In the genomic region with DNA sequence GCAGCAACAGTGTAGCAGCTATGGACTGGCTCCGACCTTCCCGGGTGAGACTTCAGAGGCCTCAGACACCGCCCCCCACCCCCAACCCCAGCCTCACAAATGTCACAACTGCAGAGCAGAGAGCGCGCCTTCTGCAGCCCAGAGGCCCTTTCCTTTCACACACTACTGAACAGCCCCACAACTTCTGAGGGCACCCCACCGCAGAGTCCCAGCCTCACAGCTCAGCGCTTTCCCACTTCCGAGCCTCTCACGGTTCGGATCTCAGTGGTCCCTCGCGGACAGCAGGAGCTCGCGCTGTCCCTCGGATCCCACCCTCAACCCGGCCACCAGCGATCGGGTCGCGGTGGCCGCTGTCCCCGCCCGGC, we compare ENCODE assay signal across 8 mouse cellular contexts. TPM values are rescaled to one million over a fixed set of nuclear protein-coding genes. Genes with fewer than 3 reads are reported as not detected.
DNase-seq lines count a peak whose midpoint lies in the region; ATAC-seq and TF ChIP-seq lines count a peak whose summit lies in the region.

No protein-coding gene starts in this region.

- H3K27ac ChIP-seq in brown adipose tissue, adult 24 weeks (replicated peaks; ENCODE audit: low read depth, low read length): peak overlapping the region; percentile 91
- H3K27ac ChIP-seq in hindbrain, embryonic 15.5 days (replicated peaks): peak overlapping the region; percentile 70
- H3K27ac ChIP-seq in midbrain, embryonic 10.5 days (replicated peaks): peak overlapping the region; percentile 95
- H3K27ac ChIP-seq in thymus, adult 2 months (ENCODE audit: control insufficient read depth, insufficient read depth, low read length): peak overlapping the region; percentile 92

- peak; percentile 70 for DNase-seq in embryo, embryonic 10.5 days (ENCODE audit: low spot score)
- DNase-seq in embryo, embryonic 11 days: no peak
- peak; percentile 65 for DNase-seq in 416B (ENCODE audit: low read depth)
- no peak for DNase-seq in midbrain, embryonic 10.5 days (ENCODE audit: low spot score)
- DNase-seq in thymus, adult 2 months: peak; percentile 75
- DNase-seq in urinary bladder, postnatal 4 days (ENCODE audit: low spot score in 2 of 2): no peak

- peaks cover 28% of the 10 kb centered on the region for H3K4me1 ChIP-seq in brown adipose tissue, adult 24 weeks (ENCODE audit: control insufficient read depth, insufficient read depth, insufficient read length, low read length)
- H3K4me1 ChIP-seq in hindbrain, embryonic 15.5 days (replicated peaks): peaks cover 40% of the 10 kb centered on the region
- H3K4me1 ChIP-seq in midbrain, embryonic 10.5 days: peaks cover 58% of the 10 kb centered on the region
- peaks cover 40% of the 10 kb centered on the region for H3K4me1 ChIP-seq in thymus, adult 2 months (replicated peaks; ENCODE audit: control insufficient read depth, insufficient read depth, low read length)

- peak overlapping the region; percentile 95 for H3K4me2 ChIP-seq in hindbrain, embryonic 15.5 days

- TF ChIP-seq POLR2A in thymus, adult 2 months (IDR thresholded peaks at IDR 0.05; ENCODE audit: control insufficient read depth, extremely low read depth, insufficient read depth, low read length, poor library complexity): peak; percentile 1; the same call in 1 of the 2 replicates

- H3K27me3 ChIP-seq in hindbrain, embryonic 15.5 days: no peaks in the 10 kb centered on the region
- H3K27me3 ChIP-seq in midbrain, embryonic 10.5 days (ENCODE audit: low read depth, poor library complexity, severe bottlenecking): no peaks in the 10 kb centered on the region
- no peaks in the 10 kb centered on the region for H3K27me3 ChIP-seq in thymus, adult 2 months (ENCODE audit: control insufficient read depth, insufficient read depth, low read length)

- H3K9me3 ChIP-seq in hindbrain, embryonic 15.5 days: no peaks in the 10 kb centered on the region
- no peaks in the 10 kb centered on the region for H3K9me3 ChIP-seq in midbrain, embryonic 10.5 days (replicated peaks)

- ATAC-seq in hindbrain, embryonic 15.5 days (ENCODE audit: low FRiP score, low read depth): peak; percentile 43

- no peak for TF ChIP-seq CTCF in thymus, adult 2 months (IDR thresholded peaks at IDR 0.05; ENCODE audit: borderline replicate concordance, control insufficient read depth, extremely low read depth, insufficient read depth, low read length, poor library complexity)

- H3K36me3 ChIP-seq in hindbrain, embryonic 15.5 days: no peaks in the 10 kb centered on the region
- H3K36me3 ChIP-seq in midbrain, embryonic 10.5 days: peaks cover under 1% of the 10 kb centered on the region; the same call in 1 of the 2 replicates
- no peaks in the 10 kb centered on the region for H3K36me3 ChIP-seq in thymus, adult 2 months (ENCODE audit: control insufficient read depth, insufficient read depth, low read length)

- peak overlapping the region; percentile 70 for H3K9ac ChIP-seq in hindbrain, embryonic 15.5 days

- WGBS in hindbrain, embryonic 15.5 days: 0% methylated on average over 23 of the region's 23 CpGs
- 0% methylated on average over 23 of the region's 23 CpGs for WGBS in midbrain, embryonic 10.5 days
- WGBS in thymus, adult 2 months: 0% methylated on average over 23 of the region's 23 CpGs

- H3K4me3 ChIP-seq in brown adipose tissue, adult 24 weeks (ENCODE audit: insufficient read depth, low read depth, low read length): peak overlapping the region; percentile 100
- peak overlapping the region; percentile 74 for H3K4me3 ChIP-seq in hindbrain, embryonic 15.5 days
- peak overlapping the region; percentile 90 for H3K4me3 ChIP-seq in midbrain, embryonic 10.5 days
- H3K4me3 ChIP-seq in thymus, adult 2 months (ENCODE audit: control insufficient read depth, insufficient read depth, low read length): peak overlapping the region; percentile 84

RNA-seq across cellular contexts. Expression of a gene that starts 6.3 kb away (rescaled TPM):
- 25.4 and 29.6 TPM in 2 replicates for polyA plus RNA-seq in brown adipose tissue, adult 24 weeks (2012; ENCODE audit: insufficient read depth, insufficient read length, missing spikeins)
- 20.1 and 20.5 TPM in 2 replicates for polyA plus RNA-seq in hindbrain, embryonic 15.5 days (2015; fragmentation: Nextera tagmentation; extraction: Ambion mirVana)
- polyA plus RNA-seq in midbrain, embryonic 10.5 days (2016; fragmentation: Nextera tagmentation; extraction: Ambion mirVana): 34.8 and 34.9 TPM in 2 replicates
- polyA plus RNA-seq in thymus, adult 2 months (2012; rRNA removed): 221 and 282 TPM in 2 replicates

RNA-seq across cellular contexts. Expression of a gene that starts 18.1 kb away (rescaled TPM):
- 46.5 and 52.6 TPM in 2 replicates for polyA plus RNA-seq in brown adipose tissue, adult 24 weeks (2012; ENCODE audit: insufficient read depth, insufficient read length, missing spikeins)
- 13.6 and 15.1 TPM in 2 replicates for polyA plus RNA-seq in hindbrain, embryonic 15.5 days (2015; fragmentation: Nextera tagmentation; extraction: Ambion mirVana)
- polyA plus RNA-seq in midbrain, embryonic 10.5 days (2016; fragmentation: Nextera tagmentation; extraction: Ambion mirVana): 11.7 and 12.4 TPM in 2 replicates
- 98.6 and 107 TPM in 2 replicates for polyA plus RNA-seq in thymus, adult 2 months (2012; rRNA removed)

RNA-seq across cellular contexts. Expression of a gene that starts 39.5 kb away (rescaled TPM):
- 39.2 and 54.0 TPM in 2 replicates for polyA plus RNA-seq in brown adipose tissue, adult 24 weeks (2012; ENCODE audit: insufficient read depth, insufficient read length, missing spikeins)
- 59.0 and 64.0 TPM in 2 replicates for polyA plus RNA-seq in hindbrain, embryonic 15.5 days (2015; fragmentation: Nextera tagmentation; extraction: Ambion mirVana)
- 48.7 and 49.2 TPM in 2 replicates for polyA plus RNA-seq in midbrain, embryonic 10.5 days (2016; fragmentation: Nextera tagmentation; extraction: Ambion mirVana)
- polyA plus RNA-seq in thymus, adult 2 months (2012; rRNA removed): 99.7 and 131 TPM in 2 replicates

RNA-seq across cellular contexts. Expression of a gene that starts 39.5 kb away (rescaled TPM):
- 10.3 and 12.3 TPM in 2 replicates for polyA plus RNA-seq in brown adipose tissue, adult 24 weeks (2012; ENCODE audit: insufficient read depth, insufficient read length, missing spikeins)
- polyA plus RNA-seq in hindbrain, embryonic 15.5 days (2015; fragmentation: Nextera tagmentation; extraction: Ambion mirVana): 19.0 and 20.6 TPM in 2 replicates
- 43.9 and 44.4 TPM in 2 replicates for polyA plus RNA-seq in midbrain, embryonic 10.5 days (2016; fragmentation: Nextera tagmentation; extraction: Ambion mirVana)
- polyA plus RNA-seq in thymus, adult 2 months (2012; rRNA removed): 23.7 and 28.1 TPM in 2 replicates

Comparison
In these comparisons a context has a peak if more than half of its experiments do, and no peak if none do; other contexts are left out.
1. DNase-seq: peak in embryo, embryonic 10.5 days (single experiment), 416B (single experiment) and thymus, adult 2 months (single experiment); none in embryo, embryonic 11 days (single experiment), midbrain, embryonic 10.5 days (single experiment) and urinary bladder, postnatal 4 days (0 of 2).
2. Peak in every context shown above with its lines, with median percentiles within 50 percentile points of each other: H3K27ac ChIP-seq and H3K4me3 ChIP-seq.